Mouse (Mus musculus) thymus, postnatal 0 days (tissue): Measurements from ENCODE around the gene Sac3d1. TPM values are rescaled to one million over a fixed set of nuclear protein-coding genes. Genes with fewer than 3 reads are reported as not detected.

ENCODE experiments used
- DNase-seq: peaks from one replicate; pipeline ENCODE4 v3.0.0-alpha.2; 2015; ENCODE audit warnings: low spot score
- polyA plus RNA-seq: library from polyadenylated mRNA; unstranded; fragments of >200 nt; fragmentation: Nextera tagmentation; extraction: Ambion mirVana; gene quantifications from 2 replicates; pipeline ENCODE4 v1.2.1, GENCODE M21; 2015

The Sac3d1 gene
- polyA plus RNA-seq, 1 experiment from 2014 or later, result 48.5 TPM

GRCm38 (mm10) chr19:6070571-6071250 lies 47.7 kb downstream of the Sac3d1 start:
- no peak for DNase-seq

- DNase-seq, result no peak
Observed at GRCm38 (mm10) chr19:6069851-6070250, 48.6 kb downstream of the Sac3d1 start.

- DNase-seq, result peak; percentile 30
Observed at GRCm38 (mm10) chr19:6068951-6069350, 49.5 kb downstream of the Sac3d1 start.

GRCm38 (mm10) chr19:6067724-6068415 lies 50.6 kb downstream of the Sac3d1 start, which contains the start of gene Tm7sf2:
Gene Tm7sf2, minus strand, starts transcription at chr19:6068373.
- peak; percentile 87 for DNase-seq

GRCm38 (mm10) chr19:6067011-6067723 lies 51.3 kb downstream of the Sac3d1 start:
- peak; percentile 88 for DNase-seq

GRCm38 (mm10) chr19:6066571-6066970 lies 51.9 kb downstream of the Sac3d1 start:
- DNase-seq, result no peak

Other genes with a start within 250 kb of the Sac3d1 start
- 72.4 and 75.2 TPM in 2 replicates for gene Frmd8, start 243.4 kb downstream of the Sac3d1 start, polyA plus RNA-seq
- gene Slc25a45, start 240.8 kb downstream of the Sac3d1 start, polyA plus RNA-seq, result 11.4 and 14.6 TPM in 2 replicates
- 3.3 and 4.1 TPM in 2 replicates for gene Tigd3, start 224.5 kb downstream of the Sac3d1 start, polyA plus RNA-seq
- gene Dpf2, start 205.6 kb downstream of the Sac3d1 start, polyA plus RNA-seq, result 104 and 116 TPM in 2 replicates
- 5.2 and 6.7 TPM in 2 replicates for gene Cdc42ep2, start 193.8 kb downstream of the Sac3d1 start, polyA plus RNA-seq
- gene Pola2, start 154.4 kb downstream of the Sac3d1 start, polyA plus RNA-seq, result 61.4 and 71.4 TPM in 2 replicates
- not detected in 2 replicates for gene Slc22a20, start 132.5 kb downstream of the Sac3d1 start, polyA plus RNA-seq
- 19.8 and 21.6 TPM in 2 replicates for gene Capn1, start 102.8 kb downstream of the Sac3d1 start, polyA plus RNA-seq
- gene Syvn1, start 72.1 kb downstream of the Sac3d1 start, polyA plus RNA-seq, result 15.1 and 16.5 TPM in 2 replicates
- 65.2 and 71.4 TPM in 2 replicates for gene Mrpl49, start 60.9 kb downstream of the Sac3d1 start, polyA plus RNA-seq
- 1,297 and 1,312 TPM in 2 replicates for gene Fau, start 60.8 kb downstream of the Sac3d1 start, polyA plus RNA-seq
- 48.3 and 55.4 TPM in 2 replicates for gene Znhit2, start 57.5 kb downstream of the Sac3d1 start, polyA plus RNA-seq
- 10.1 and 10.3 TPM in 2 replicates for gene Tm7sf2, start 50.3 kb downstream of the Sac3d1 start, polyA plus RNA-seq
- 69.3 and 77.1 TPM in 2 replicates for gene Vps51, start 41.4 kb downstream of the Sac3d1 start, polyA plus RNA-seq
- 0.44 TPM in 1 of 2 replicates, not detected in the other for gene Tmem262, start 38.6 kb downstream of the Sac3d1 start, polyA plus RNA-seq
- 0.68 and 1.4 TPM in 2 replicates for gene Gm28374, start 36.4 kb downstream of the Sac3d1 start, polyA plus RNA-seq
- 52.1 and 55.3 TPM in 2 replicates for gene Zfpl1, start 33.7 kb downstream of the Sac3d1 start, polyA plus RNA-seq
- gene Cdca5, start 33.7 kb downstream of the Sac3d1 start, polyA plus RNA-seq, result 53.2 and 53.6 TPM in 2 replicates
- 0.27 TPM in 1 of 2 replicates, not detected in the other for gene AC131692.1, start 24.2 kb downstream of the Sac3d1 start, polyA plus RNA-seq
- gene Naaladl1, start 12.9 kb downstream of the Sac3d1 start, polyA plus RNA-seq, result 0.06 and 0.10 TPM in 2 replicates
- gene Snx15, start 9.7 kb upstream of the Sac3d1 start, polyA plus RNA-seq, result 31.2 and 34.8 TPM in 2 replicates
- gene Batf2, start 22.3 kb upstream of the Sac3d1 start, polyA plus RNA-seq, result 0.48 and 0.57 TPM in 2 replicates
- gene Arl2, start 22.9 kb upstream of the Sac3d1 start, polyA plus RNA-seq, result 57.2 and 57.4 TPM in 2 replicates
- 0.47 and 0.50 TPM in 2 replicates for gene Majin, start 65.7 kb upstream of the Sac3d1 start, polyA plus RNA-seq
- 3.6 and 4.0 TPM in 2 replicates for gene Gpha2, start 107.7 kb upstream of the Sac3d1 start, polyA plus RNA-seq
- 8.9 TPM in 2 replicates for gene Ppp2r5b, start 117.2 kb upstream of the Sac3d1 start, polyA plus RNA-seq
- 5.6 and 6.5 TPM in 2 replicates for gene Atg2a, start 123.0 kb upstream of the Sac3d1 start, polyA plus RNA-seq
- 29.5 and 29.9 TPM in 2 replicates for gene Ehd1, start 158.1 kb upstream of the Sac3d1 start, polyA plus RNA-seq
- 0.37 and 0.52 TPM in 2 replicates for gene Cdc42bpg, start 187.8 kb upstream of the Sac3d1 start, polyA plus RNA-seq
- 54.0 and 54.2 TPM in 2 replicates for gene Men1, start 216.3 kb upstream of the Sac3d1 start, polyA plus RNA-seq
- 49.6 and 57.3 TPM in 2 replicates for gene Map4k2, start 222.5 kb upstream of the Sac3d1 start, polyA plus RNA-seq
- 104 and 126 TPM in 2 replicates for gene Sf1, start 245.0 kb upstream of the Sac3d1 start, polyA plus RNA-seq